ENCODE assay signal across 19 mouse cellular contexts in genomic region chr9:105544013-105544750, GRCm38 (mm10). TPM values are rescaled to one million over a fixed set of nuclear protein-coding genes. Genes with fewer than 3 reads are reported as not detected.
DNase-seq lines count a peak whose midpoint lies in the region; ATAC-seq lines count a peak whose summit lies in the region.
"Had no signal": no experiment of that assay in that cellular context is flagged by ENCODE, and none has a peak within 500 bp of the region (broad histone marks: within the 10 kb centered on the region; RNA-seq: fewer than 3 reads in every experiment).

No protein-coding gene starts in this region.

- no peak for DNase-seq in hindbrain, embryonic 10.5 days (ENCODE audit: low spot score)
- peak; percentile 33 to 48 for DNase-seq in layer of hippocampus, adult 8-10 months (ENCODE audit: low spot score in 2 of 2)
- no peak for DNase-seq in layer of hippocampus, adult 9-10 months (ENCODE audit: low spot score)
- DNase-seq in ZHBTc4 (ENCODE audit: low read depth, low spot score): peak; percentile 36
- DNase-seq in layer of hippocampus, adult 9-11 months: peak; percentile 70
- no peak for DNase-seq in embryo, embryonic 9.5 days (ENCODE audit: extremely low spot score)
- DNase-seq: adrenal gland, postnatal 10 days; cerebellum, adult 11-12 months; cerebellum, adult 9-10 months; cerebellum, postnatal 25 days; gastrocnemius, adult 2 months; gastrocnemius, postnatal 25 days; heart, postnatal 10 days; heart, postnatal 4 days had no signal

- no peak for ATAC-seq in hindbrain, embryonic 13.5 days (ENCODE audit: low FRiP score)
- ATAC-seq: forebrain, embryonic 13.5 days; inflammation-experienced regulatory T-cells, adult 6 months; intestine, postnatal 0 days had no signal

- no peaks in the 10 kb centered on the region for H3K9me3 ChIP-seq in hindbrain, embryonic 13.5 days
- H3K9me3 ChIP-seq in hindbrain, embryonic 10.5 days: no peaks in the 10 kb centered on the region
- H3K9me3 ChIP-seq: embryonic facial prominence, embryonic 13.5 days; forebrain, embryonic 13.5 days had no signal

- no peak overlapping the region for H3K4me3 ChIP-seq in hindbrain, embryonic 13.5 days
- H3K4me3 ChIP-seq in hindbrain, embryonic 10.5 days: no peak overlapping the region
- H3K4me3 ChIP-seq: embryonic facial prominence, embryonic 13.5 days; forebrain, embryonic 13.5 days; gastrocnemius, adult 2 months had no signal

- H3K27ac ChIP-seq in hindbrain, embryonic 13.5 days: 0 out of 2 replicates have a peak overlapping the region, but pooled peaks have one; percentile 25
- no peak overlapping the region for H3K27ac ChIP-seq in hindbrain, embryonic 10.5 days
- H3K27ac ChIP-seq: embryonic facial prominence, embryonic 13.5 days; forebrain, embryonic 13.5 days; gastrocnemius, adult 2 months had no signal

- no peaks in the 10 kb centered on the region for H3K36me3 ChIP-seq in hindbrain, embryonic 13.5 days
- no peaks in the 10 kb centered on the region for H3K36me3 ChIP-seq in hindbrain, embryonic 10.5 days
- H3K36me3 ChIP-seq: embryonic facial prominence, embryonic 13.5 days had no signal

- no peak overlapping the region for H3K9ac ChIP-seq in hindbrain, embryonic 13.5 days
- H3K9ac ChIP-seq: embryonic facial prominence, embryonic 13.5 days; forebrain, embryonic 13.5 days had no signal

- H3K4me1 ChIP-seq in hindbrain, embryonic 13.5 days (replicated peaks): peaks cover 11% of the 10 kb centered on the region; the same call in 1 of the 2 replicates
- peaks cover 13% of the 10 kb centered on the region; the same call in 1 of the 2 replicates for H3K4me1 ChIP-seq in hindbrain, embryonic 10.5 days (replicated peaks)
- H3K4me1 ChIP-seq: embryonic facial prominence, embryonic 13.5 days; forebrain, embryonic 13.5 days had no signal

- H3K27me3 ChIP-seq in hindbrain, embryonic 13.5 days: no peaks in the 10 kb centered on the region
- H3K27me3 ChIP-seq in hindbrain, embryonic 10.5 days (ENCODE audit: insufficient read depth, poor library complexity, severe bottlenecking): no peaks in the 10 kb centered on the region
- H3K27me3 ChIP-seq: embryonic facial prominence, embryonic 13.5 days; forebrain, embryonic 13.5 days had no signal

- 37% methylated on average over 8 of the region's 8 CpGs for WGBS in hindbrain, embryonic 13.5 days
- 70% methylated on average over 8 of the region's 8 CpGs for WGBS in hindbrain, embryonic 10.5 days

- H3K4me2 ChIP-seq in hindbrain, embryonic 13.5 days: no peak overlapping the region
- H3K4me2 ChIP-seq: embryonic facial prominence, embryonic 13.5 days; forebrain, embryonic 13.5 days had no signal

RNA-seq across cellular contexts. Expression of gene Atp2c1, which starts 17.1 kb away (rescaled TPM):
- polyA plus RNA-seq in hindbrain, embryonic 13.5 days (2015; fragmentation: Nextera tagmentation; extraction: Ambion mirVana): 87.3 and 96.3 TPM in 2 replicates
- polyA plus RNA-seq in hindbrain, embryonic 10.5 days (2016; fragmentation: Nextera tagmentation; extraction: Ambion mirVana): 47.9 and 65.4 TPM in 2 replicates
- 100 to 1,000 TPM; 215 to 254 (median 238) TPM for total RNA-seq in layer of hippocampus, adult 8-10 months (2022)

Comparison
In these comparisons a context has a peak if more than half of its experiments do, and no peak if none do; other contexts are left out.
1. DNase-seq: peak in layer of hippocampus, adult 8-10 months (2 of 2), ZHBTc4 (single experiment) and layer of hippocampus, adult 9-11 months (single experiment); none in hindbrain, embryonic 10.5 days (single experiment), layer of hippocampus, adult 9-10 months (single experiment) and embryo, embryonic 9.5 days (single experiment).